Mouse (Mus musculus) CD4-positive, CD25-positive, alpha-beta regulatory T cell, adult 2 months (primary cell): ENCODE data around the gene Zfp595.
A peak's percentile ranks its signal among the peaks of the same experiment; 100 is the strongest.

Experiments
- DNase-seq: peaks from one replicate; pipeline ENCODE4 v3.0.0-alpha.2; 2012; ENCODE audit warnings: low read depth, low spot score

Zfp595 gene

DNA sequence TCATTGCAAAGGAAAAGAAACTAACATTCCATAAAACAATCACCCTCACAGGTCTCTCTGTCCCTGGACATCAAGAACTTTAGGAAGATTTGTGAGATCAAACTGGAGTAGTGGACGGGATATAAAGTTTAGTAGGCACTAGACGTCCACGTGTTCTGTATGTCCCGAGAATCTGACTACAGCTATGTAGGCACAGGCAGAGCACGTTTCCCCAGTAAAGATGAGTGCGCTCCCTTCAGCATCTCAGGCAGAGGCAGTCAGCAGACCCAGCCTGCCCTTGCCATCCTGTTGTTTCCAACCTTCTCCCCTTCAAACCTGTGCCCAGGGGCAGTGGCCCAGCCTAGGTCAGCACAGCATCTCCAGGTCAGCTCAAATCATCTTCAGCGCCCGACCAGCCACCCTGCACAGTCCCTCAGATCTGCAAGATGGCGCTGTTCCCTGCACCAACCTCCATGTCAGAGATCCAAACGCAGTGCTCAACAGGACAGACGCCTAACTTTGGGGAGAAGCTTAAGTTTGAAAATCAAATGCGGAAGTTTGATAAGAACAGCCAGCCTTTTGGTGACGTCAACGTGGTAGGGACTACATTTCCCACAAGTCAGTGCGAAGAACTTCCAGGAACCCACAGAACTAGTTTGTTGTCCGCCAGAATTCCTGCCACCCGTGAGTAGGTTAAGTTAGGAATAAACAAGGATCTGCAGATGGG, at the start of gene Zfp595:
Gene Zfp595 (minus strand): TSS at position 552 of the 706 bp plus-strand sequence.
- DNase-seq = peak; percentile 92

DNA sequence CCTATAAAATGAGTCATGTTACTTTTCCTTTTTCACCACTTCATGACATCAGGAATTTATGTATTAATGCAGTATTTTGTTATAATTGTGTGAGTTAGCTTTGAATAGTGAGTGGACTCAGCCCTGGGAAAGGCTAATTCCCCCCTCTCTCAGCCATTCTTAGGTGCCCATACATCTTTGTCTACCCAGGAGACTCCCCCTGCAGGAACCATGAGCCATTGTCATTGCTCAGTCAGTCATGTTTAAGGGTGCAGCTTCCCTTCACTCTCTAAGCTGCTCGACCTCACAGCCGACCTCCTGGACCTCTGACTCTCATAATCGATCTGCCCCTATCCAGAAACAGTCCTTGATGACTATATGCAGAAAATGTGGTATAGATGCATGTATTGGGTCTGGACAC, 43.9 kb upstream of the Zfp595 start:
- DNase-seq = peak; percentile 7

DNA sequence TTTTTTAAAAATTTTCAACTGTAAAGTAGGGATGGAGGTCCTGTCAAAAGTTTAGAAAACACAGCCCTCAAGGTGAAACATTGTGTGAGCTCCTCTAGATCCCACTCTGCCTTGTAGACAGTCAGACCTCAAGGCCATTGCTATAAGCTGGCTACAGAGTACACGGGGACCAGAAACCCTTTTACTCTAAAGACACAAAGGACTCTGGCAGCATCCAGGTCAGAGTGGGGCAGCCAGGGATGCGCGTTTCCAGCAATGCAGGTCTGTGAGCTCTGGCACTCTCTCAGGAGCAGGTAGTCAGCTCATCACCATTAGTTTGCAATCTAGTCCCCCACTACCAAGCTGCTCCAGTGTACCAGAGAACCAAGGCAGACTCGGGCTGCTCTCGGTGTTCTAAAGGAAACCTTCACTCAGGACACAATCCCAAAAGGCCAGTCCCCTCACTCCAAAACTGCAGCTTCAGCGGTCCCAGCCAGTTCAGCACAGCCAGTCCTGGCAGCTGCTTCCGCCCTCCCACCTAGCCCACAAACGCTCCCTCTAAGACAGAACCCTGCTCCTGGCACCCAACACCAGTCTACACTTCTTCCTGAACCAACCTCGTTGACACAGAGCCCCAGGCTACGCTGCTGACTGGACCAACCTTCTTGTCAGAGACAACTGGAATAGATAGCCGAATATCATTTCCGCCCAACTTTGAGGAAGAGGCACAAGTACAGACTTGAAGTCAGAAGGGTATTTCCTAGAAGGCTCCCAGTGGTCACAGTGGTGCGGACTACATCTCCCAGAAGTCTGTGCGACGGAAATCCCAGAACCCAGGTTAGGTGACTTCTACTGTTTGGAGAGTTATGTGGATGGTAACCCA, 42.9 kb upstream of the Zfp595 start, which contains the start of the genes Gm28041 and Zfp456:
Gene Gm28041 (minus strand): TSS at position 684 of the 862 bp plus-strand sequence.
Gene Zfp456 (minus strand): TSS at position 761 of the 862 bp plus-strand sequence.
- peak; percentile 91 for DNase-seq

DNA sequence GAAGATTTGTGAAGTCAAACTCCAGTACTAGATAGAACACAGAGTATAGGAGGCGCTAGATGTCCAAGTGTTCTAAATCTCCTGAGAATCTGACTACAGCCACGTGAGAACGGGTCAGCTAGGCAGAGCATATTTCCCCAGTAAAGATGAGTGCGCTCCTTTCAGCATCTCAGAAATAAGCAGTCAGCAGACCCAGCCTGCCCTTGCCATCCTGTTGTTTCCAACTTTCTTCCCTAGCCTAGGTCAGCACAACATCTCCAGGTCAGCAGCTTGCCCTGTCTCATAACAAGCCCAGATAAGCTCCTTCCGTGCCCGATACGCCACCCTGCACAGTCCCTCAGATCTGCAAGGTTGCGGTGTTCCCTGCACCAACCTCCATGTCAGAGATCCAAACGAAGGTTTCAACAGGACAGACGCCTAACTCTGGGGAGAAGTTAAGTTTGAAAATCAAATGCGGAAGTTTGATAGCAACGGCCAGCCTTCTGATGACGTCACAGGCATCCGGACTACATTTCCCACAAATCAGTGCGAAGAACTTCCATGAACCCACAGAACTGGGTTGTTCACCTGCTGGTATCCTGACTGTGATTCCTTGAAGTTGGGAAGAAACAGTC, 27.9 kb upstream of the Zfp595 start, which contains the start of the genes Gm28044 and Zfp953:
Gene Gm28044 (minus strand): TSS at position 406 of the 614 bp plus-strand sequence.
Gene Zfp953 (minus strand): TSS at position 475 of the 614 bp plus-strand sequence.
- peak; percentile 93 for DNase-seq

DNA sequence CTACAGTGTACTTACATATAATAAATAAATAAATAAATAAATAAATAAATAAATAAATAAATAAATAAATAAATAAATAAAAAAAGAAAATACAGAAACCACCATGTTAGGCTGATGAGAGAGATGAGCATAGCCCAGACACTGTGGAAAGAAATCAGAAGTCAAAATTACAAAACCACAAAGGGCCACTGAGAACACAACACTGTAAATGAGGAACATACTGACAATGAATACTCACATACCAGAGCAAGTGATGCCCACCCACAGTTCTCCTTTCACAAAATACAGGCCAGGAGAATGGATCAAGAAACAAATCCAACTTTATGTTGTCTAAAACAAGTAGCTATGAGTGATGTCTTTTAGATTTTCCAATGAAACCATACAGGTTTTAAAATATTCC, 19.5 kb upstream of the Zfp595 start:
- DNase-seq = no peak

DNA sequence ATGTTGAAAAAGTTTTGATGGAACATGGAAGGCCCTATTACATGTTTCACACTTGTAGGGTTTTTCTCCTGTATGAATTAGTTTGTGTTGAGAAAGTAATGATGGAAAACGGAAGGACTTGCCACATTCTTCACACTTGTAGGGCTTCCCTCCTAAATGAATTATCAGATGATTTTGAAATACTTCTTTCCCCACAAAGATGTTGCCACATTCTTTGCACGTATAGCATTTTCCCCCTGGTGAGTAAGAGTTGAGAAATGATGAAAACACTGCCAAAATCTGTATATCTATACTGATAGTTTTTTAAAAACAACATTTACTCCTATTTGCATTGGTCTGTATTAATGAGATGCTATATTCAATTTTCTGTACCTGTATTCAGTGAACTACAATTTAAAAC, 11.1 kb upstream of the Zfp595 start:
- DNase-seq = no peak

DNA sequence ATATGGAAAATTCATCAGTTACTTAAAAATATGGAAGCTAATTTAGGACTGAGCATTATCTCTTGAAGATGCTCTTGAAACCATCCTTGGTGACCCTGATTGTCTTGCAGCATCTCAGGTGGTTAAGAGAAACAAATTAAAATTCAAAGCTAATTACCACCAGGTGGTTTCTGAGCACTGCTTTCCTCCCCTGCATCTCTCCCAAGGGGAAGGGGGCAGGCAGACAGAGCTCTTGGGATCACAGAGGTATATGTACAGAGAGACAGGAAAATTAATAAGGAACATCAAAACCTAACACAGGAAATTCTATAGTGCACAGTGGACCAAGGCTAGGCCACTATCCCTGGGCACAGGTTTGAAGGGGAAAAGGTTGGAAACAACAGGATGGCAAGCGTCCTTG, 507 bp upstream of the Zfp595 start:
- DNase-seq = peak; percentile 21

DNA sequence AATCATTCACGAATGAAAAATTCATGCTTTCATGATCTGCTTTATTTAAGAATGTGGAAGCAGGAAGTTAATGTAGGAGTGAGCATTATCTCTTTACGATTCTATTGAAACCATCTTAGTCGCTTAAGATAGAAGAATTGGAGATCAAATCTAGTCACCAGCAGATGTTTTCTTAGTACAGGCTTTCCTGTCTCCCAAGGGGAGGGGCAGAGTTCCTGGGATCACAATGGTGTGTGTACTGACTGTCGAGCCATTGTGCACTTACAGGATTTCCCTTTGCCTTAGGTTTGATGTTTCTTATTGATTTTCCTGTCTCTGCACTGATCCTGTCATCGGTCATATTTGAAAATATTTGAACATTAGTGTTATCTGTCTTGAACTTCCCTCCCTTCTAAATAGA, 25.7 kb downstream of the Zfp595 start:
- DNase-seq = peak; percentile 11

DNA sequence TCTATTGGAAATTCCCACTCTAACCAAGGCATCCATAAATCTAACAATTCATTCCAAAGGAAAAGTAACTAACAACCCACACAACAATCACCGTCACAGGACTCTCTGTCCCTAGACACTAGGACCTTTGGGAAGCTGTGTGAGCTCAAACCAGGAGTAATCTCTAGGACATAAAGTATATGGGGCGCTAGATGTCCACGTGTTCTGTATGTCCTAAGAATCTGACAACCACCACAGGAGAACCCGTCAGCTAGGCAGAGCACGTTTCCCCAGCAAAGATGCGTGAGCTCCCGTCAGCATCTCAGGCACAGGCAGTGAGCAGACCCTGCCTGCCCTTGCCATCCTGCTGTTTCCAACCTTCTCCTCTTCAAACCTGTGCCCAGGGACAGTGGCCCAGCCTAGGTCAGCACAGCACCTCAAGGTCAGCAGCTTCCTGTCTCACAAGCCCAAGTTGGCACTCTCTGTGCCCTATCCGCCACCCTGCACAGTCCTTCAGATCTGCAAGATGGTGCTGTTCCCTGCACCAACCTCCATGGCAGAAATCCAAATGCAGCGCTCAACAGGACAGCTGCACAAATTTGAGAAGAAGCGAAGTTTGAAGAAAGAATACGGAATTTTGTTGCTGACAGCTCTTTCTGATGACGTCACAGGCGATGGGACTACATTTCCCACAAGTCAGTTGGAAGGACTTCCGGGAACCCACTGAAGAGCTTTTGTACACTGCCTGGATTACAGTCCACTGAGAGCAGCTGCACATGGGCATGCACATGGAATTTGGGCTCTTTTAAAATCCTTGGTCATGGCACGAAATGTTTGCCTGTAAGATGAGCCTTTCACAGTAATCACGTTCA, 26.3 kb downstream of the Zfp595 start, which contains the start of gene Zfp457:
Gene Zfp457 (minus strand): TSS at position 664 of the 851 bp plus-strand sequence.
- DNase-seq = peak; percentile 92

DNA sequence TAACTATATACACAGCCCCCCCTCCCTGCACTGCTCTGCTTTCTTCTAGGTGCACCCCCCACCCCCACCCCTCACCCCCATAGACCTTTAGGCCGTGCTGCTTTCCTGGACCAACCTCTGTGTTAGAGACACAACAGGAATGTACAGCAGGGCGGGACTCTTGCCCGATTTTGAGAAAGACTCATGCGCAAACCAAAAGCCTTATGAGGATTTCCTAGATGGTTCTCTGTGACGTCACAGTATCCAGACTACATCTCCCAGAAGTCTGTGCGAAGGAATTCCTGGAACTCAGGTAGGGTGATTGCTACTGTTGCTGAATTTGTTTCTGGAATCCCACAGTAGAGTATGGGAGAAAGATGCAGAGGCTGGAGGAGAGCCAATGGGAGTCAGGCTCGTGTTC, 54.1 kb downstream of the Zfp595 start, which contains the start of gene Zfp458:
Gene Zfp458 (minus strand): TSS at position 153 of the 400 bp plus-strand sequence.
- no peak for DNase-seq

DNA sequence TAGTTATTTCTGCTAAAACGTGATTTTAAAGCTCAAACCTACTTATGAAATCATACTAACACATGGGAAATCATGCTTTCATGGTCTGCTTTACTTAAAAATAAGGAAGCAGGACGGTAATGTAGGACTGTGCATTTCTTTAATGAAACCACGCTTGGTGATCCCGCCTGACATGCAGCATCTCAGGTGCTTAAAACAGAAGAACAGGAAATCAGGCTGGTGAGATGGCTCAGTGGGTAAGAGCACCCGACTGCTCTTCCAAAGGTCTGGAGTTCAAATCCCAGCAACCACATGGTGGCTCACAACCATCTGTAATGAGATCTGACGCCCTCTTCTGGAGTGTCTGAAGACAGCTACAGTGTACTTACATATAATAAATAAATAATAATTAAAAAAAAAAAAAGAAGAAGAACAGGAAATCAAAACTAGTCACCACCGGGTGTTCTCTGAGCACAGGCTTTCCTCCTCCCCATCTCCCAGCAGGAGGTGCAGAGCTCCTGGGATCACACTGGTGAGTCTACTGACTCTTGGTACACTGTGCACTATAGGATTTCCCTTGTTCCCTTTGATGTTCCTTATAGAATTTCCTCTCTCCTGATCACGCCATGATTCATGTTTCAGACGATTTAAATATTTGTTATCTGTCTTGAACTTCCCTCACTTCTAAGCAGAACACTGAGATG, 62.8 kb downstream of the Zfp595 start:
- DNase-seq = peak; percentile 55

DNA sequence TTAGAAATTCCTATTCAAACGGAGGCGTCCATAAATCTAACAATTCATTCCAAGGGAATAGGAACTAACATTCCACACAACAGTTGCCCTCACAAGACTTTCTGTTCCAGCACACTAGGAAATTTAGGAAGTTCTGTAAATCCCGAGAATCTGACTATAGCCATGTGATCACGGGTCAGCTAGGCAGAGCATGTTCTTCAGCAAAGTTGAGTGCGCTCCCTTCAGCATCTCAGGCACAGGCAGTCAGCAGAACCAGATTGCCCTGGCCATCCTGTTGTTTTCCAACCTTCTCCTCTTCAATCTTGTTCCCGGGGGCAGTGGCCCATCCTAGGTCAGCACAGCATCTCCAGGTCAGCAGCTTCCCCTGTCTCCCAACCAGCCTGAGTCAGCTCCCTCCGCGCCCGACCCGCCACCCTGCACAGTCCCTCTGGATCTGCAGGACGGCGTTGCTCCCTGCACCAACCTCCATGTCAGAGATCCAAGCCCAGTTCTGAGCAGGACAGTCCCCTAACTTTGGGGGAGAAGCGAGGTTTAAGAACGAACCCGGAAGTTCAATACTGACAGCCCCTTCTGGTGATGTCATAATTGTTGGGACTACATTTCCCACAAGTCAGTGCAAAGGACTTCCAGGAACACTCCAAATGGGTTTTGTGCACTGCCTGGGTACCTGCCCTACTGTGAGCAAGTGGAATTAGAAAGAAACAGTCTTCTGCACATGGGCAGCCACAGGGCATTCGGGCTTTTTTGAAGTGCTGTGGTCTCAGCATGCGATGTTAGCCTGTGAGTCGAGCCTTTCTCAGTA, 63.6 kb downstream of the Zfp595 start:
- peak; percentile 90 for DNase-seq
